17 mouse cellular contexts compared by ENCODE assay signal in the genomic region with DNA sequence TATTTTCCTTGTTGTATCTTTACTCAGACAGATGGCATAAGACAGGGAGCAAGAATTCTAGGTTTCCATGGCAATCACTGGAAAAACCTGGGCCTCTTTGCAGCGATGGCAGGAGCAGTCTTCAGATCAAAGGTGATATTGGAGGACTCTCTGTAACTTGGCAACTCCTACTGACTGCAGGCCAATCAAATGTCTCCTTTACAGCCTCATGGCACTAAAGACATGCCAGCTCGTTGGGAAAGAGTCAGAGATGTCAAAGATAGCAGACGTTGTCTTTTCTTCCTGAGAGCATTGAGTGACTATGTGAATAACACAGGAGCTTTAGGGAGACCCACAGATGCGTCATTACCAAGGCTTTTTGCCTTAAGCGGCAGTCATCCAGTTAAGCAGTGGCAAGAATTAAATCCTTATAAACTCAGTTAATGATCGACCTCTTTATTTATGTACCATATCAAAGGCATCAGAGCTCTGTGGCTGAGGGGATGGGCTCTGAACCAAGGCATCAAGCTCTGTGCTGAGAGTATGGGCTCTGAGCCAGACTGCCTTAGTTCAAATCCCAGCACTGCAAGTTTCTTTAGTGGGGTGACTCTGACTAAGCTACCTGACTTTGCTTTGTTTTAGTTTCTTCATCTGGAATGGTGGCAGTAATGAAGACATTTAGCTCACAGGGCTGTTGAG. TPM values are rescaled to one million over a fixed set of nuclear protein-coding genes. Genes with fewer than 3 reads are reported as not detected.
DNase-seq lines count a peak whose midpoint lies in the region; ATAC-seq and TF ChIP-seq lines count a peak whose summit lies in the region.
"Had no signal": no experiment of that assay in that cellular context is flagged by ENCODE, and none has a peak within 500 bp of the region (broad histone marks: within the 10 kb centered on the region; RNA-seq: fewer than 3 reads in every experiment).

No protein-coding gene starts in this region.

- TF ChIP-seq CTCF in liver, adult 2 months (IDR thresholded peaks at IDR 0.05; ENCODE audit: low read depth, low read length), result no peak
- no peak for TF ChIP-seq CTCF in midbrain, postnatal 0 days (IDR thresholded peaks at IDR 0.05)

- WGBS in hindbrain, embryonic 15.5 days, result 35% methylated on average over 6 of the region's 6 CpGs
- WGBS in hindbrain, embryonic 12.5 days, result 56% methylated on average over 6 of the region's 6 CpGs
- WGBS in liver, adult 2 months, result 47% methylated on average over 6 of the region's 6 CpGs
- 27% methylated on average over 6 of the region's 6 CpGs for WGBS in midbrain, postnatal 0 days

- no peak overlapping the region for H3K4me3 ChIP-seq in hindbrain, embryonic 15.5 days
- no peak overlapping the region for H3K4me3 ChIP-seq in hindbrain, embryonic 12.5 days
- no peak overlapping the region for H3K4me3 ChIP-seq in liver, adult 2 months (ENCODE audit: insufficient read depth, low read depth, low read length)
- no peak overlapping the region for H3K4me3 ChIP-seq in midbrain, postnatal 0 days (ENCODE audit: low read depth, low read length)
- H3K4me3 ChIP-seq: erythroblast, embryonic 14.5 days; heart, embryonic 13.5 days; liver, embryonic 12.5 days had no signal

- no peaks in the 10 kb centered on the region for H3K9me3 ChIP-seq in hindbrain, embryonic 15.5 days
- no peaks in the 10 kb centered on the region for H3K9me3 ChIP-seq in hindbrain, embryonic 12.5 days (replicated peaks)
- H3K9me3 ChIP-seq in midbrain, postnatal 0 days (ENCODE audit: low read length), result no peaks in the 10 kb centered on the region
- H3K9me3 ChIP-seq: heart, embryonic 13.5 days; liver, embryonic 12.5 days had no signal

- 0 out of 2 replicates have a peak overlapping the region, but pooled peaks have one; percentile 9 for H3K27ac ChIP-seq in hindbrain, embryonic 15.5 days (replicated peaks)
- H3K27ac ChIP-seq in hindbrain, embryonic 12.5 days, result no peak overlapping the region
- H3K27ac ChIP-seq in liver, adult 2 months (replicated peaks; ENCODE audit: insufficient read depth, low read depth, low read length), result no peak overlapping the region
- peak overlapping the region; percentile 47 for H3K27ac ChIP-seq in midbrain, postnatal 0 days (ENCODE audit: low read depth, low read length)
- H3K27ac ChIP-seq: liver, embryonic 12.5 days; macrophage had no signal

- no peak for TF ChIP-seq POLR2A in liver, adult 2 months (IDR thresholded peaks at IDR 0.05; ENCODE audit: extremely low read depth, insufficient read depth, low read length)

- peaks cover 3% of the 10 kb centered on the region; the same call in 1 of the 2 replicates for H3K4me1 ChIP-seq in hindbrain, embryonic 15.5 days (replicated peaks)
- 0 out of 2 replicates have a peak, but pooled peaks cover 3% of the 10 kb centered on the region for H3K4me1 ChIP-seq in hindbrain, embryonic 12.5 days
- no peaks in the 10 kb centered on the region for H3K4me1 ChIP-seq in liver, adult 2 months (ENCODE audit: control insufficient read depth, insufficient read depth, low read length)
- peaks cover 10% of the 10 kb centered on the region; the same call in 1 of the 2 replicates for H3K4me1 ChIP-seq in midbrain, postnatal 0 days (ENCODE audit: insufficient read depth, low read length)
- H3K4me1 ChIP-seq: liver, embryonic 12.5 days had no signal

- DNase-seq in liver, adult 2 months (ENCODE audit: extremely low read depth, low read depth, low spot score), result peak; percentile 75
- DNase-seq in liver, result no peak
- DNase-seq in fat pad, adult 2 months (ENCODE audit: extremely low read depth, low read depth, low spot score), result peak; percentile 74
- DNase-seq in midbrain, postnatal 0 days (ENCODE audit: low spot score), result peak; percentile 40
- DNase-seq in lung, postnatal 25 days (ENCODE audit: low spot score), result no peak
- DNase-seq: cerebellum, adult 11 months; cerebellum, postnatal 36 days; heart, postnatal 36 days; left cerebral cortex, postnatal 4 days; lung, embryonic 14.5 days; right cerebral cortex, adult 18-20 months had no signal

- no peaks in the 10 kb centered on the region for H3K79me2 ChIP-seq in liver, adult 2 months (ENCODE audit: control insufficient read depth, insufficient read depth, low read length)

- H3K4me2 ChIP-seq in hindbrain, embryonic 15.5 days, result no peak overlapping the region
- H3K4me2 ChIP-seq in hindbrain, embryonic 12.5 days (replicated peaks), result no peak overlapping the region
- H3K4me2 ChIP-seq in midbrain, postnatal 0 days (ENCODE audit: low read depth, low read length, poor library complexity, severe bottlenecking), result no peak overlapping the region
- H3K4me2 ChIP-seq: heart, embryonic 13.5 days; liver, embryonic 12.5 days; lung, embryonic 14.5 days had no signal

- ATAC-seq in hindbrain, embryonic 15.5 days (ENCODE audit: low FRiP score, low read depth), result no peak
- no peak for ATAC-seq in hindbrain, embryonic 12.5 days (ENCODE audit: low FRiP score)
- ATAC-seq in midbrain, postnatal 0 days (ENCODE audit: low FRiP score), result peak; percentile 59; the same call in 1 of the 2 replicates
- ATAC-seq: liver, embryonic 12.5 days had no signal

- H3K9ac ChIP-seq in hindbrain, embryonic 15.5 days, result no peak overlapping the region
- H3K9ac ChIP-seq in hindbrain, embryonic 12.5 days, result no peak overlapping the region
- H3K9ac ChIP-seq in liver, adult 2 months (ENCODE audit: low read depth, low read length), result no peak overlapping the region
- H3K9ac ChIP-seq in midbrain, postnatal 0 days (replicated peaks; ENCODE audit: low read length, poor library complexity, severe bottlenecking), result no peak overlapping the region
- H3K9ac ChIP-seq: liver, embryonic 12.5 days; lung, embryonic 14.5 days had no signal

- H3K27me3 ChIP-seq in hindbrain, embryonic 15.5 days, result no peaks in the 10 kb centered on the region
- H3K27me3 ChIP-seq in hindbrain, embryonic 12.5 days, result no peaks in the 10 kb centered on the region
- no peaks in the 10 kb centered on the region for H3K27me3 ChIP-seq in liver, adult 2 months (ENCODE audit: control insufficient read depth, insufficient read depth, low read length)
- H3K27me3 ChIP-seq in midbrain, postnatal 0 days (ENCODE audit: insufficient read depth, low read length), result no peaks in the 10 kb centered on the region
- H3K27me3 ChIP-seq: heart, embryonic 13.5 days; liver, embryonic 12.5 days had no signal

- no peaks in the 10 kb centered on the region for H3K36me3 ChIP-seq in hindbrain, embryonic 15.5 days
- H3K36me3 ChIP-seq in hindbrain, embryonic 12.5 days, result no peaks in the 10 kb centered on the region
- no peaks in the 10 kb centered on the region for H3K36me3 ChIP-seq in liver, adult 2 months (ENCODE audit: control insufficient read depth, insufficient read depth, low read length)
- H3K36me3 ChIP-seq in midbrain, postnatal 0 days (ENCODE audit: insufficient read depth, low read length), result no peaks in the 10 kb centered on the region
- H3K36me3 ChIP-seq: heart, embryonic 13.5 days; liver, embryonic 12.5 days had no signal

RNA-seq across cellular contexts. Expression of a gene that starts 21.3 kb away (rescaled TPM):
- 2.3 and 2.4 TPM in 2 replicates for polyA plus RNA-seq in hindbrain, embryonic 15.5 days (2015; fragmentation: Nextera tagmentation; extraction: Ambion mirVana)
- 1.3 and 1.7 TPM in 2 replicates for polyA plus RNA-seq in hindbrain, embryonic 12.5 days (2016; fragmentation: Nextera tagmentation; extraction: Ambion mirVana)
- under 0.01 TPM in 1 of 2 replicates, not detected in the other for total RNA-seq in liver, adult 2 months (2014; rRNA removed)
- polyA plus RNA-seq in liver, adult 2 months (2012; rRNA removed), result not detected in 2 replicates
- 0.90 and 1.2 TPM in 2 replicates for total RNA-seq in midbrain, postnatal 0 days (2014; rRNA removed)
- 0.82 and 0.90 TPM in 2 replicates for polyA plus RNA-seq in midbrain, postnatal 0 days (2015; fragmentation: Nextera tagmentation; extraction: Ambion mirVana)
- polyA plus RNA-seq: erythroblast, embryonic 14.5 days; macrophage had no signal

Comparison
In these comparisons a context has a peak if more than half of its experiments do, and no peak if none do; other contexts are left out.
1. H3K27ac ChIP-seq: peak in hindbrain, embryonic 15.5 days (single experiment) and midbrain, postnatal 0 days (single experiment); none in hindbrain, embryonic 12.5 days (single experiment) and liver, adult 2 months (single experiment).
2. DNase-seq: peak in liver, adult 2 months (single experiment), fat pad, adult 2 months (single experiment) and midbrain, postnatal 0 days (single experiment); none in liver (single experiment) and lung, postnatal 25 days (single experiment).